Mouse (Mus musculus) neural tube, embryonic 11.5 days (tissue): ENCODE data around the gene Tmem217. TPM values are rescaled to one million over a fixed set of nuclear protein-coding genes. Genes with fewer than 3 reads are reported as not detected.
A peak's percentile ranks its signal among the peaks of the same experiment; 100 is the strongest.

ENCODE experiments used
- ATAC-seq: fragments of 200-750 bp; cut with Nextera tagmentation; 2 replicates; pipeline ENCODE4 v1.8.0; 2017; ENCODE audit warnings: moderate number of reproducible peaks, mild to moderate bottlenecking, moderate TSS enrichment, moderate library complexity; ENCODE audit not compliant: insufficient read depth, low FRiP score, low TSS enrichment
- DNase-seq: peaks from one replicate; pipeline ENCODE4 v3.0.0-alpha.2; 2015; ENCODE audit warnings: low spot score
- H3K27ac ChIP-seq: fragments of 300-500 bp; sonication (generic); 2 replicates; pipeline ENCODE4 v1.5.1; 2014; ENCODE audit warnings: low read depth, mild to moderate bottlenecking, low read length
- H3K27me3 ChIP-seq: fragments of 300-500 bp; sonication (generic); 2 replicates; pipeline ENCODE4 v1.6.1; 2014; ENCODE audit warnings: mild to moderate bottlenecking, low read length, mixed read lengths; ENCODE audit not compliant: control insufficient read depth, insufficient read depth
- H3K36me3 ChIP-seq: fragments of 300-500 bp; sonication (generic); 2 replicates; pipeline ENCODE4 v1.6.1; 2014; ENCODE audit warnings: mild to moderate bottlenecking, low read length, moderate library complexity, mixed read lengths; ENCODE audit not compliant: control insufficient read depth, insufficient read depth
- H3K4me1 ChIP-seq: fragments of 300-500 bp; sonication (generic); 2 replicates; pipeline ENCODE4 v1.6.1; 2014; ENCODE audit warnings: low read length, mixed read lengths; ENCODE audit not compliant: control insufficient read depth, insufficient read depth
- H3K4me2 ChIP-seq: fragments of 300-500 bp; sonication (generic); 2 replicates; pipeline ENCODE4 v1.6.1; 2014; ENCODE audit warnings: low read depth, mild to moderate bottlenecking, moderate library complexity
- H3K4me3 ChIP-seq: fragments of 300-500 bp; sonication (generic); 2 replicates; pipeline ENCODE4 v1.5.1; 2014; ENCODE audit warnings: low read depth, low read length
- H3K9ac ChIP-seq: fragments of 300-500 bp; sonication (generic); 2 replicates; pipeline ENCODE4 v1.6.1; 2014; ENCODE audit warnings: mild to moderate bottlenecking, low read length
- H3K9me3 ChIP-seq: fragments of 300-500 bp; sonication (generic); 2 replicates; pipeline ENCODE4 v1.6.1; 2016; ENCODE audit warnings: low read length; ENCODE audit not compliant: control insufficient read depth
- WGBS: fragments of 180-500 bp; shearing (Covaris S2); extraction: QIAGEN DNeasy Blood & Tissue Kit; methylation state at CpG from one replicate; pipeline ENCODE4 v1.1.7; 2014; 5-methylcytosine and 5-hydroxymethylcytosine counted together
- polyA plus RNA-seq: library from polyadenylated mRNA; unstranded; fragments of >200 nt; fragmentation: Nextera tagmentation; extraction: Ambion mirVana; gene quantifications from 2 replicates; pipeline ENCODE4 v1.2.1, GENCODE M21; 2014

Gene Tmem217
- polyA plus RNA-seq, 1 experiment from 2014 or later: 0.45 TPM

DNA sequence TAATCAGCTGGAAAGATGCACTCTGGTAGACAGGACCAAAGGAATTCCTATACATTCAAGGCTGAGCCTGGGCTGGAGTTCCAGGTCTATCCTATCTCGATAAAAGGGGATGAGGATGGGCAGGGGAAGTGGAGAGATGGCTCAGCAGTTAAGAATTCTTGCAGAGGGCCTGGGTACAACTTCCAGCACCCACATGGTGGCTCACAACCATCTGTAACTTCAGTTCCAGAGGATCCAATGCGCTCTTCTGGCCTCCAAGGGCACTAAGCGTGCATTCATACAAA lies 55.2 kb downstream of the Tmem217 start:
- Histone ChIP-seq H3K4me1 (peaks cover 3% of the 10 kb centered on the region; the same call in 1 of the 2 replicates), H3K4me3 (no peak overlapping the region), H3K9me3 (no peaks in the 10 kb centered on the region), H3K27me3 (no peaks in the 10 kb centered on the region), H3K27ac (no peak overlapping the region), H3K36me3 (peaks cover 8% of the 10 kb centered on the region), H3K9ac (no peak overlapping the region), H3K4me2 (no peak overlapping the region)
- DNase-seq: no peak
- no peak for ATAC-seq
- 96% methylated on average over 3 of the region's 3 CpGs for WGBS

- Histone ChIP-seq H3K36me3 (peaks cover 8% of the 10 kb centered on the region), H3K27ac (no peak overlapping the region), H3K4me1 (peaks cover 3% of the 10 kb centered on the region; the same call in 1 of the 2 replicates), H3K27me3 (no peaks in the 10 kb centered on the region), H3K9ac (no peak overlapping the region), H3K4me3 (no peak overlapping the region), H3K9me3 (no peaks in the 10 kb centered on the region), H3K4me2 (no peak overlapping the region)
- ATAC-seq (no peak), DNase-seq (no peak)
- WGBS: 84% methylated on average over 6 of the region's 6 CpGs
These were observed 55.7 kb downstream of the Tmem217 start for GRCm38 (mm10) chr17:29496211-29497070.

- Histone ChIP-seq H3K4me1 (peaks cover 3% of the 10 kb centered on the region; the same call in 1 of the 2 replicates), H3K36me3 (peaks cover 8% of the 10 kb centered on the region), H3K9ac (no peak overlapping the region), H3K27me3 (no peaks in the 10 kb centered on the region), H3K4me2 (no peak overlapping the region), H3K27ac (no peak overlapping the region), H3K9me3 (no peaks in the 10 kb centered on the region), H3K4me3 (no peak overlapping the region)
- 67% methylated on average over 7 of the region's 8 CpGs for WGBS
- no peak for DNase-seq
- ATAC-seq: no peak
These were observed 57.5 kb downstream of the Tmem217 start for GRCm38 (mm10) chr17:29494732-29495076.

DNA sequence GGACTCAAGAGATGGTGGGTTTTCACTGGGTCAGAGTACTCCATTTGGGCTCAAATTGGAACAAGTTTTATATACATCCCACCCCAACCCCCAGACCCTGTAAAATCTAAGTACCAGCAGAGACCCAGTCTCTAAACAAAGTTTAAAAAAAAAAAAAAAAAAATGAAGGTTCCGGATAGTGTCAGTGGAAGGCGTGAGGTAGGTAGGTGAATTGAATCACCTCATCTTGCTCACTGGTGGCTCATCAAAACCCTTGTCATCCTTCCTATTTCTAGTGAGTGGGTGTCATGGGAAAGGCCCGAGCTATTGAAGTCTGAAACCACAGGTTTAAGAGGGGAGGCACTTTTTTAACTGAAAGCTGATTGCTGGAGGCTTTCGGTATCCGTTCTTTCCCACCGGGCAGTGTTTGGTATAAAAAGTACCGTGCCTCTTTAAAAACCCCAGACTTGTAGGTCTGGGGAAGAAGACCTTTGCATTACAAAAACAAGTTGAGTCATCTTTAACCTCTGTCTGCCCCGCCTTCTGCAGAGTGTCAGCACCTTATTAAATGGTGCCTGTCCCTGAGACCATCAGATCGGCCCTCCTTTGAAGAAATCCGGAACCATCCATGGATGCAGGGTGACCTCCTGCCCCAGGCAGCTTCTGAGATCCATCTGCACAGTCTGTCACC lies 58.0 kb downstream of the Tmem217 start:
- Histone ChIP-seq H3K9ac (no peak overlapping the region; the same call in 1 of the 2 replicates), H3K9me3 (no peaks in the 10 kb centered on the region), H3K4me3 (no peak overlapping the region; the same call in 1 of the 2 replicates), H3K4me1 (peaks cover 6% of the 10 kb centered on the region; the same call in 1 of the 2 replicates), H3K27me3 (no peaks in the 10 kb centered on the region), H3K27ac (no peak overlapping the region), H3K36me3 (peaks cover 8% of the 10 kb centered on the region), H3K4me2 (no peak overlapping the region)
- no peak for DNase-seq
- no peak for ATAC-seq
- WGBS: 79% methylated on average over 10 of the region's 10 CpGs

DNA sequence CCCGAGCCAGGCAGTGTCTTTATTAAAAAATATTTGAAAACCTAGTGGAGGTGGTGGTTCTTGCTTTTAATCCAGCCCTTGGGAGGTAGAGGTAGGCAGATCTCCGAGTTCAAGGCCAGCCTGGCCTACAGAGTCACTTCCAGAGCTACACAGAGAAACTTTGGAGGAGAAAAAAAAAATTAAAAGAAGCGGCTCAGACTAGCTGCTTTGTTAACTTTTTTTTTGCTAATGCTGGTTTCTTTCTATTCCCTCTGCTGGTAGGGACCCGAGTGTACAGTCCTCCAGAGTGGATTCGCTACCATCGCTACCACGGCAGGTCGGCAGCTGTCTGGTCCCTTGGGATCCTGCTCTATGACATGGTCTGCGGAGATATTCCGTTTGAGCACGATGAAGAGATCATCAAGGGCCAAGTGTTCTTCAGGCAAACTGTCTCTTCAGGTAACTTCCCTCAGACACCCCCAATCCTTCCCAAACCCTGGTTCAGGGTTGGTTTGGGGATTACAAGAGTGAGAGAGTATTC lies 58.7 kb downstream of the Tmem217 start:
- ATAC-seq (no peak), DNase-seq (no peak)
- H3K4me3 ChIP-seq: peak overlapping the region; percentile 97
- H3K27ac ChIP-seq: no peak overlapping the region
- no peak overlapping the region; the same call in 1 of the 2 replicates for H3K9ac ChIP-seq
- H3K9me3 ChIP-seq: no peaks in the 10 kb centered on the region
- H3K4me1 ChIP-seq: peaks cover 10% of the 10 kb centered on the region; the same call in 1 of the 2 replicates
- peaks cover 8% of the 10 kb centered on the region for H3K36me3 ChIP-seq
- WGBS: 78% methylated on average over 11 of the region's 11 CpGs
- H3K27me3 ChIP-seq: no peaks in the 10 kb centered on the region
- H3K4me2 ChIP-seq: peak overlapping the region; percentile 79

DNA sequence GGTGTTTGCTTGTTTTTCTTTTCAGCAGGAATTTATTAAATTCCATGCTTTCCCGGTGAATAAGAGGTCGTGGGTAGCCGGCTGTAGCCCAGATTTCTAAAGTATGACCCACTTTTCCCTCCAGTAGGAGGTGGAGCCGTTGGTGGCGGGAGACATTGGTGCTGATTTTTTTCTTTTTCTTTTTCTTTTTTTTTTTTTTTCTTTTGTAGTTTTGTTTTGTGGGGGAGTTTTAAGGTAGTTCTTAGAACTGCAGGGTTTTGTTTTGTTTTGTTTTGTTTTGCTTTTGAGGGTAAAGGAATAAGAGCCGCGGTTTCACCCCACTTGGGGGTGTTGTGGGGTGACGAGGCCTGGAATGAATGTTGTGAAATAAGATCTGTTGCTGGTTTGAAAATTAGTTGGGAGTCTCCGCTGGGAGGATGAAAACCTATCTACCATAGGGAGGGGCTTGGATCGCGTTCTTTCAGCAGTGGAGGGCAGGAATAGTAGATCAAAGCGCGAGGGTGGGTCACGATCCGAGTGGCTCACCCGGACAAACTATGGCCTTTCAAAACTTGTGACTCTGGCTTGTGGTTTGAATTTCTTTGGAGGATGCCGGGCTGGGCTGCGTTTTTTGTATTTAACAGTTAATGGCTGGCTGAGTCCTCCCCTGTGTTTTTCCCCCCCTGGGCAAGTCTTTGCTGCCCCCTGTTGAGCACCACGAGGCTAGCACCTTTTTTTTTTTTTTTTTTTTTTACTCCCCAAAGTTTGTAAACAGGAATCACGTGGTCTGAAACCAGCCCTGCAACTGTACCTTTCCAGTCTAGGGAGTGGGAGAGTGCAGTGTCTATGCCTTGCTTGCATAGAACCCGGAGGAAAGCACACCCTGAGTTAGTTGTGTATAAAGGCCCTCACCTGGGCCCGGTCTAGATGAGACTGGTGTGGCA lies 59.7 kb downstream of the Tmem217 start:
- H3K9me3 ChIP-seq: no peaks in the 10 kb centered on the region
- 1% methylated on average over 22 of the region's 22 CpGs for WGBS
- no peaks in the 10 kb centered on the region for H3K27me3 ChIP-seq
- DNase-seq: peak; percentile 74
- H3K9ac ChIP-seq: peak overlapping the region; percentile 92
- H3K36me3 ChIP-seq: peaks cover 8% of the 10 kb centered on the region
- H3K4me3 ChIP-seq: peak overlapping the region; percentile 97
- H3K4me2 ChIP-seq: peak overlapping the region; percentile 79
- H3K4me1 ChIP-seq: peaks cover 10% of the 10 kb centered on the region; the same call in 1 of the 2 replicates
- ATAC-seq: no peak
- no peak overlapping the region for H3K27ac ChIP-seq

- Histone ChIP-seq H3K9me3 (no peaks in the 10 kb centered on the region), H3K27me3 (no peaks in the 10 kb centered on the region), H3K4me1 (peaks cover 10% of the 10 kb centered on the region; the same call in 1 of the 2 replicates), H3K9ac (peak overlapping the region; percentile 92), H3K4me2 (peak overlapping the region; percentile 79), H3K4me3 (peak overlapping the region; percentile 97), H3K27ac (peak overlapping the region; percentile 95), H3K36me3 (peaks cover 8% of the 10 kb centered on the region)
- no peak; the same call in 1 of the 2 replicates for ATAC-seq
- DNase-seq: peak; percentile 62
- WGBS: under 1% methylated on average over 47 of the region's 48 CpGs
These were observed 60.5 kb downstream of the Tmem217 start for GRCm38 (mm10) chr17:29491591-29492268.
